In genomic region chr14:80215960-80216552, GRCm38 (mm10) we compare ENCODE assay signal across 8 mouse cellular contexts.
DNase-seq lines count a peak whose midpoint lies in the region; ATAC-seq and TF ChIP-seq lines count a peak whose summit lies in the region.

No protein-coding gene starts in this region.

- H3K27me3 ChIP-seq in ES-Bruce4 (ENCODE audit: control insufficient read depth, insufficient read depth, low read length, poor library complexity, severe bottlenecking), result no peaks in the 10 kb centered on the region
- no peaks in the 10 kb centered on the region for H3K27me3 ChIP-seq in forebrain, embryonic 11.5 days (ENCODE audit: control insufficient read depth, insufficient read depth, low read length)
- H3K27me3 ChIP-seq in heart, embryonic 16.5 days (ENCODE audit: control insufficient read depth, insufficient read depth, low read length), result no peaks in the 10 kb centered on the region

- H3K4me2 ChIP-seq in forebrain, embryonic 11.5 days (ENCODE audit: low read depth, low read length, severe bottlenecking), result no peak overlapping the region
- H3K4me2 ChIP-seq in heart, embryonic 16.5 days (ENCODE audit: low read depth, low read length), result no peak overlapping the region

- no peaks in the 10 kb centered on the region for H3K9me3 ChIP-seq in ES-Bruce4 (replicated peaks; ENCODE audit: control insufficient read depth, insufficient read depth, low read length, poor library complexity, severe bottlenecking)
- H3K9me3 ChIP-seq in forebrain, embryonic 11.5 days (ENCODE audit: control insufficient read depth, low read length), result no peaks in the 10 kb centered on the region
- no peaks in the 10 kb centered on the region for H3K9me3 ChIP-seq in heart, embryonic 16.5 days (replicated peaks; ENCODE audit: control insufficient read depth, low read length)

- peak; percentile 85 for DNase-seq in brain, embryonic 14.5 days (ENCODE audit: low read depth)
- peak; percentile 85 for DNase-seq in forebrain, embryonic 11.5 days (ENCODE audit: low spot score)
- DNase-seq in kidney, postnatal 14 days, result peak; percentile 84
- DNase-seq in lung, adult 18-20 months, result peak; percentile 6 to 26
- DNase-seq in ovary, adult 18-20 months (ENCODE audit: low spot score), result peak; percentile 23
- no peak for DNase-seq in c-Kit-positive CD71-positive TER-119-positive erythroid progenitor cells, embryonic 14.5 days (ENCODE audit: low spot score)

- no peaks in the 10 kb centered on the region for H3K4me1 ChIP-seq in ES-Bruce4 (ENCODE audit: control insufficient read depth, insufficient read depth, low read length)
- H3K4me1 ChIP-seq in forebrain, embryonic 11.5 days (replicated peaks; ENCODE audit: control insufficient read depth, insufficient read depth, low read length), result no peaks in the 10 kb centered on the region
- H3K4me1 ChIP-seq in heart, embryonic 16.5 days (ENCODE audit: control insufficient read depth, insufficient read depth, low read length), result no peaks in the 10 kb centered on the region

- peak; percentile 77 for ATAC-seq in forebrain, embryonic 11.5 days (replicated peaks; ENCODE audit: low FRiP score)
- 0 out of 2 replicates have a peak, but pooled peaks have one; percentile 49 for ATAC-seq in heart, embryonic 16.5 days (replicated peaks; ENCODE audit: extremely low read depth, insufficient read depth, low FRiP score)

- H3K27ac ChIP-seq in ES-Bruce4 (ENCODE audit: insufficient read depth, low read length), result no peak overlapping the region
- H3K27ac ChIP-seq in forebrain, embryonic 11.5 days (ENCODE audit: low read depth, low read length), result no peak overlapping the region
- no peak overlapping the region for H3K27ac ChIP-seq in heart, embryonic 16.5 days (ENCODE audit: low read length)

- TF ChIP-seq EP300 in ES-Bruce4 (IDR thresholded peaks at IDR 0.05; ENCODE audit: insufficient read depth, low read depth, low read length), result 0 out of 2 replicates have a peak, but pooled peaks have one; percentile 35

- no peaks in the 10 kb centered on the region for H3K36me3 ChIP-seq in ES-Bruce4 (ENCODE audit: control insufficient read depth, insufficient read depth, low read length, poor library complexity, severe bottlenecking)
- H3K36me3 ChIP-seq in forebrain, embryonic 11.5 days (ENCODE audit: control insufficient read depth, insufficient read depth, low read length), result no peaks in the 10 kb centered on the region
- no peaks in the 10 kb centered on the region for H3K36me3 ChIP-seq in heart, embryonic 16.5 days (ENCODE audit: control insufficient read depth, insufficient read depth)

- 15% methylated on average over 6 of the region's 6 CpGs for WGBS in forebrain, embryonic 11.5 days
- WGBS in heart, embryonic 16.5 days, result 12% methylated on average over 6 of the region's 6 CpGs

- peak; percentile 99 for TF ChIP-seq CTCF in ES-Bruce4 (IDR thresholded peaks at IDR 0.05; ENCODE audit: low read depth, low read length)
- TF ChIP-seq CTCF in brain, embryonic 14.5 days (IDR thresholded peaks at IDR 0.05; ENCODE audit: borderline replicate concordance, extremely low read depth, insufficient read depth, insufficient read length), result peak; percentile 84

- TF ChIP-seq POLR2A in ES-Bruce4 (IDR thresholded peaks at IDR 0.05; ENCODE audit: insufficient read depth, low read length), result no peak
- TF ChIP-seq POLR2A in brain, embryonic 14.5 days (IDR thresholded peaks at IDR 0.05; ENCODE audit: borderline replicate concordance, extremely low read depth, insufficient read depth, insufficient read length, poor library complexity, severe bottlenecking), result no peak

- no peak overlapping the region for H3K4me3 ChIP-seq in ES-Bruce4 (ENCODE audit: low read depth, low read length)
- no peak overlapping the region for H3K4me3 ChIP-seq in forebrain, embryonic 11.5 days (ENCODE audit: low read depth, low read length)
- no peak overlapping the region for H3K4me3 ChIP-seq in heart, embryonic 16.5 days (ENCODE audit: low read length)

- H3K9ac ChIP-seq in ES-Bruce4 (ENCODE audit: low read depth, poor library complexity, severe bottlenecking), result no peak overlapping the region
- H3K9ac ChIP-seq in forebrain, embryonic 11.5 days (ENCODE audit: low read length), result no peak overlapping the region
- no peak overlapping the region for H3K9ac ChIP-seq in heart, embryonic 16.5 days (ENCODE audit: low read length)
